Mouse (Mus musculus): ENCODE results near the gene Sh3rf1. TPM values are rescaled to one million over a fixed set of nuclear protein-coding genes. Genes with fewer than 3 reads are reported as not detected.

The Sh3rf1 gene
- total RNA-seq, 2 experiments from 2014 or later = 4.2 to 6.5 TPM

GRCm38 (mm10) chr8:61322462-61322861, 98.8 kb downstream of the Sh3rf1 start:
- DNase-seq = no peak

GRCm38 (mm10) chr8:61324363-61324914, 100.8 kb downstream of the Sh3rf1 start:
- peak; percentile 21 for DNase-seq

GRCm38 (mm10) chr8:61325014-61325715, 101.5 kb downstream of the Sh3rf1 start:
- no peak for DNase-seq

- no peak for DNase-seq
These were observed 102.6 kb downstream of the Sh3rf1 start for GRCm38 (mm10) chr8:61326281-61326680.

GRCm38 (mm10) chr8:61327333-61327732, 103.7 kb downstream of the Sh3rf1 start:
- no peak for DNase-seq

- no peak for DNase-seq
These were observed 116.0 kb downstream of the Sh3rf1 start for GRCm38 (mm10) chr8:61339629-61340028.

GRCm38 (mm10) chr8:61340283-61340984, 116.8 kb downstream of the Sh3rf1 start:
- DNase-seq = no peak

GRCm38 (mm10) chr8:61341587-61342441, 118.1 kb downstream of the Sh3rf1 start:
- DNase-seq = no peak

- no peak for DNase-seq
These were observed 118.9 kb downstream of the Sh3rf1 start for GRCm38 (mm10) chr8:61342473-61343026.

GRCm38 (mm10) chr8:61344435-61344834, 120.8 kb downstream of the Sh3rf1 start:
- no peak for DNase-seq

GRCm38 (mm10) chr8:61346941-61347340, 123.3 kb downstream of the Sh3rf1 start:
- no peak for DNase-seq

- no peak for DNase-seq
These were observed 123.9 kb downstream of the Sh3rf1 start for GRCm38 (mm10) chr8:61347526-61347925.

- DNase-seq = no peak
These were observed 124.4 kb downstream of the Sh3rf1 start for GRCm38 (mm10) chr8:61348029-61348428.

- DNase-seq = no peak
These were observed 124.8 kb downstream of the Sh3rf1 start for GRCm38 (mm10) chr8:61348518-61348917.

- no peak for DNase-seq
These were observed 126.8 kb downstream of the Sh3rf1 start for GRCm38 (mm10) chr8:61350443-61350842.

GRCm38 (mm10) chr8:61351638-61352037, 128.0 kb downstream of the Sh3rf1 start:
- DNase-seq = no peak

- DNase-seq = no peak
These were observed 131.8 kb downstream of the Sh3rf1 start for GRCm38 (mm10) chr8:61355503-61355902.

- no peak for DNase-seq
These were observed 135.3 kb downstream of the Sh3rf1 start for GRCm38 (mm10) chr8:61359004-61359403.

- no peak for DNase-seq
These were observed 136.2 kb downstream of the Sh3rf1 start for GRCm38 (mm10) chr8:61359851-61360272.

- no peak for DNase-seq
These were observed 136.7 kb downstream of the Sh3rf1 start for GRCm38 (mm10) chr8:61360362-61360761.

GRCm38 (mm10) chr8:61361476-61361875, 137.8 kb downstream of the Sh3rf1 start:
- DNase-seq = no peak

- DNase-seq = no peak
These were observed 138.7 kb downstream of the Sh3rf1 start for GRCm38 (mm10) chr8:61362301-61362913.

Data from gastrocnemius, postnatal 10 days (tissue).